Mouse (Mus musculus): ENCODE measurements around the gene Kcnrg. TPM values are rescaled to one million over a fixed set of nuclear protein-coding genes. Genes with fewer than 3 reads are reported as not detected.
"Not testable (repeated sequence)": the region's sequence is repeated elsewhere in the genome, so short reads cannot be mapped to it uniquely, and the experiment has no call there.

Gene Kcnrg
- polyA plus RNA-seq, 1 experiment: not detected

- Histone ChIP-seq H3K4me1 (ENCODE audit: control insufficient read depth, insufficient read depth, insufficient read length, low read length) (peaks cover 7% of the 10 kb centered on the region; the same call in 1 of the 2 replicates), H3K27ac (replicated peaks; ENCODE audit: low read depth, low read length) (no peak overlapping the region)
These were observed 4.0 kb upstream of the Kcnrg start for GRCm38 (mm10) chr14:61603069-61603755.

GRCm38 (mm10) chr14:61604081-61604480 lies 3.2 kb upstream of the Kcnrg start:
- H3K4me1 ChIP-seq (ENCODE audit: control insufficient read depth, insufficient read depth, insufficient read length, low read length): peaks cover 7% of the 10 kb centered on the region; the same call in 1 of the 2 replicates
- H3K27ac ChIP-seq (replicated peaks; ENCODE audit: low read depth, low read length): no peak overlapping the region
- H3K4me3 ChIP-seq (ENCODE audit: insufficient read depth, low read depth, low read length): no peak overlapping the region

More at GRCm38 (mm10) chr14:61603069-61603755, 4.0 kb upstream of the Kcnrg start:
- no peak overlapping the region for H3K4me3 ChIP-seq (ENCODE audit: insufficient read depth, low read depth, low read length)

GRCm38 (mm10) chr14:61606088-61606487 lies 1.2 kb upstream of the Kcnrg start:
- H3K4me3 ChIP-seq (ENCODE audit: insufficient read depth, low read depth, low read length); H3K27ac ChIP-seq (replicated peaks; ENCODE audit: low read depth, low read length); H3K4me1 ChIP-seq (ENCODE audit: control insufficient read depth, insufficient read depth, insufficient read length, low read length): not testable (repeated sequence)

GRCm38 (mm10) chr14:61611766-61612165 lies 4.5 kb downstream of the Kcnrg start:
- H3K4me1 ChIP-seq (ENCODE audit: control insufficient read depth, insufficient read depth, insufficient read length, low read length): no peaks in the 10 kb centered on the region
- H3K4me3 ChIP-seq (ENCODE audit: insufficient read depth, low read depth, low read length): no peak overlapping the region
- no peak overlapping the region for H3K27ac ChIP-seq (replicated peaks; ENCODE audit: low read depth, low read length)

GRCm38 (mm10) chr14:61613319-61613718 lies 6.1 kb downstream of the Kcnrg start:
- Histone ChIP-seq H3K27ac (replicated peaks; ENCODE audit: low read depth, low read length) (no peak overlapping the region), H3K4me3 (ENCODE audit: insufficient read depth, low read depth, low read length) (no peak overlapping the region), H3K4me1 (ENCODE audit: control insufficient read depth, insufficient read depth, insufficient read length, low read length) (no peaks in the 10 kb centered on the region)

- Histone ChIP-seq H3K4me1 (ENCODE audit: control insufficient read depth, insufficient read depth, insufficient read length, low read length) (no peaks in the 10 kb centered on the region), H3K27ac (replicated peaks; ENCODE audit: low read depth, low read length) (no peak overlapping the region), H3K4me3 (ENCODE audit: insufficient read depth, low read depth, low read length) (no peak overlapping the region)
These were observed 13.1 kb downstream of the Kcnrg start for GRCm38 (mm10) chr14:61620371-61620770.

- H3K4me1 ChIP-seq (ENCODE audit: control insufficient read depth, insufficient read depth, insufficient read length, low read length): no peaks in the 10 kb centered on the region
- H3K27ac ChIP-seq (replicated peaks; ENCODE audit: low read depth, low read length): peak overlapping the region; percentile 21
- H3K4me3 ChIP-seq (ENCODE audit: insufficient read depth, low read depth, low read length): no peak overlapping the region
These were observed 28.7 kb downstream of the Kcnrg start for GRCm38 (mm10) chr14:61635969-61636368.

GRCm38 (mm10) chr14:61642668-61643067 lies 35.4 kb downstream of the Kcnrg start:
- H3K27ac ChIP-seq (replicated peaks; ENCODE audit: low read depth, low read length): no peak overlapping the region
- no peaks in the 10 kb centered on the region for H3K4me1 ChIP-seq (ENCODE audit: control insufficient read depth, insufficient read depth, insufficient read length, low read length)
- H3K4me3 ChIP-seq (ENCODE audit: insufficient read depth, low read depth, low read length): no peak overlapping the region

- Histone ChIP-seq H3K4me3 (ENCODE audit: insufficient read depth, low read depth, low read length) (no peak overlapping the region), H3K27ac (replicated peaks; ENCODE audit: low read depth, low read length) (no peak overlapping the region), H3K4me1 (ENCODE audit: control insufficient read depth, insufficient read depth, insufficient read length, low read length) (no peaks in the 10 kb centered on the region)
These were observed 38.3 kb downstream of the Kcnrg start for GRCm38 (mm10) chr14:61645547-61645946.

GRCm38 (mm10) chr14:61647182-61647880 lies 40.1 kb downstream of the Kcnrg start:
- peak overlapping the region; percentile 82 for H3K4me3 ChIP-seq (ENCODE audit: insufficient read depth, low read depth, low read length)
- H3K27ac ChIP-seq (replicated peaks; ENCODE audit: low read depth, low read length): peak overlapping the region; percentile 79
- no peaks in the 10 kb centered on the region for H3K4me1 ChIP-seq (ENCODE audit: control insufficient read depth, insufficient read depth, insufficient read length, low read length)

- Histone ChIP-seq H3K27ac (replicated peaks; ENCODE audit: low read depth, low read length) (peak overlapping the region; percentile 79), H3K4me1 (ENCODE audit: control insufficient read depth, insufficient read depth, insufficient read length, low read length) (no peaks in the 10 kb centered on the region)
These were observed 40.8 kb downstream of the Kcnrg start for GRCm38 (mm10) chr14:61647881-61648684.

GRCm38 (mm10) chr14:61648685-61649504 lies 41.6 kb downstream of the Kcnrg start:
- no peaks in the 10 kb centered on the region for H3K4me1 ChIP-seq (ENCODE audit: control insufficient read depth, insufficient read depth, insufficient read length, low read length)
- peak overlapping the region; percentile 77 for H3K27ac ChIP-seq (replicated peaks; ENCODE audit: low read depth, low read length)
- H3K4me3 ChIP-seq (ENCODE audit: insufficient read depth, low read depth, low read length): peak overlapping the region; percentile 82

More at GRCm38 (mm10) chr14:61647881-61648684, 40.8 kb downstream of the Kcnrg start:
- H3K4me3 ChIP-seq (ENCODE audit: insufficient read depth, low read depth, low read length): peak overlapping the region; percentile 82

- no peaks in the 10 kb centered on the region for H3K4me1 ChIP-seq (ENCODE audit: control insufficient read depth, insufficient read depth, insufficient read length, low read length)
- H3K4me3 ChIP-seq (ENCODE audit: insufficient read depth, low read depth, low read length): no peak overlapping the region; the same call in 1 of the 2 replicates
- H3K27ac ChIP-seq (replicated peaks; ENCODE audit: low read depth, low read length): no peak overlapping the region
These were observed 43.2 kb downstream of the Kcnrg start for GRCm38 (mm10) chr14:61650291-61650960.

GRCm38 (mm10) chr14:61656469-61656868 lies 49.2 kb downstream of the Kcnrg start:
- Histone ChIP-seq H3K4me3 (ENCODE audit: insufficient read depth, low read depth, low read length) (no peak overlapping the region), H3K4me1 (ENCODE audit: control insufficient read depth, insufficient read depth, insufficient read length, low read length) (no peaks in the 10 kb centered on the region), H3K27ac (replicated peaks; ENCODE audit: low read depth, low read length) (no peak overlapping the region)
